Mouse (Mus musculus) E14TG2a.4 (cell line): ENCODE results near the gene Fnip2.

ENCODE experiments used
- CTCF ChIP-seq: conservative IDR thresholded peaks from 2 replicates; pipeline ENCODE4 v1.5.1; 2014; ENCODE audit warnings: low read length
- POU5F1 ChIP-seq: IDR thresholded peaks from 2 replicates; pipeline ENCODE4 v1.6.1; 2014; ENCODE audit warnings: low read length, borderline replicate concordance

DNA sequence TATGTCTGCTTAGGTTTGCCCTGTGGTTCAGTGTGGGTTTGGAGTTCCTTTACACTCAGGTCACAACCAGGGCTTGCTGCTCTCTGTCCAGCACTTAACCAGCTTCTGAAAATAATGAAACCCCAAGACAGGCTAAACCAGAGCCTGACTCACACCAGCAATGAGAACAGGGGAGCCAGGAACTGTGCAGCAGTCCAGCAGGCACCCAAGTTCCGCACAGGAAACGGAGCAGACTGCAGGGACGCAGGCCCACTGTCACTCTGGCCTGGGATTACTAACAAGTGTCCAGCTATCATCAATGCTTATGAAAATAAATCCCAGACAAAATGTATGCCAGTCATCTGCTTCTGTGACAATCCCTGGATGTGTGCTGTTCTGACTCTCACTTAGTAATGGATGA lies 40.1 kb downstream of the Fnip2 start:
- TF ChIP-seq CTCF (no peak), POU5F1 (no peak)
